Mouse (Mus musculus) A20 (cell line): ENCODE measurements around the gene Ngly1.

Experiments
- DNase-seq: peaks from one replicate; pipeline ENCODE4 v3.0.0-alpha.2; 2011; ENCODE audit warnings: low read depth, low spot score

Gene Ngly1

GRCm38 (mm10) chr14:16249171-16249874, at the start of gene Ngly1, which contains the start of gene Oxsm:
TSS of gene Ngly1 (plus strand) at chr14:16249280.
TSS of gene Oxsm (minus strand) at chr14:16249808.
- peak; percentile 94 for DNase-seq

- peak; percentile 3 for DNase-seq
These were observed 48.7 kb upstream of the Ngly1 start for GRCm38 (mm10) chr14:16200220-16200912.

GRCm38 (mm10) chr14:16200969-16201638, 48.0 kb upstream of the Ngly1 start:
- peak; percentile 35 for DNase-seq

- DNase-seq = peak; percentile 14
These were observed 47.4 kb upstream of the Ngly1 start for GRCm38 (mm10) chr14:16201673-16202072.

GRCm38 (mm10) chr14:16207722-16208121, 41.4 kb upstream of the Ngly1 start:
- no peak for DNase-seq

- DNase-seq = peak; percentile 58
These were observed 30.1 kb upstream of the Ngly1 start for GRCm38 (mm10) chr14:16219015-16219414.

GRCm38 (mm10) chr14:16229395-16229794, 19.7 kb upstream of the Ngly1 start:
- no peak for DNase-seq

GRCm38 (mm10) chr14:16230581-16230980, 18.5 kb upstream of the Ngly1 start:
- DNase-seq = no peak

GRCm38 (mm10) chr14:16233515-16233914, 15.6 kb upstream of the Ngly1 start:
- DNase-seq = no peak

- DNase-seq = no peak
These were observed 12.6 kb upstream of the Ngly1 start for GRCm38 (mm10) chr14:16236466-16236865.

- no peak for DNase-seq
These were observed 6.8 kb upstream of the Ngly1 start for GRCm38 (mm10) chr14:16242193-16242815.

GRCm38 (mm10) chr14:16242947-16243602, 6.0 kb upstream of the Ngly1 start:
- peak; percentile 95 for DNase-seq

GRCm38 (mm10) chr14:16243603-16244209, 5.4 kb upstream of the Ngly1 start:
- DNase-seq = no peak

GRCm38 (mm10) chr14:16244370-16244769, 4.7 kb upstream of the Ngly1 start:
- DNase-seq = no peak

- no peak for DNase-seq
These were observed 4.0 kb upstream of the Ngly1 start for GRCm38 (mm10) chr14:16245127-16245526.

- no peak for DNase-seq
These were observed 2.7 kb upstream of the Ngly1 start for GRCm38 (mm10) chr14:16246340-16246912.

GRCm38 (mm10) chr14:16248135-16248534, 945 bp upstream of the Ngly1 start:
- no peak for DNase-seq

GRCm38 (mm10) chr14:16248603-16249157, 400 bp upstream of the Ngly1 start:
- DNase-seq = no peak

GRCm38 (mm10) chr14:16250099-16250498, 1.0 kb downstream of the Ngly1 start:
- no peak for DNase-seq

GRCm38 (mm10) chr14:16255745-16256144, 6.7 kb downstream of the Ngly1 start:
- no peak for DNase-seq
